In the genomic region with DNA sequence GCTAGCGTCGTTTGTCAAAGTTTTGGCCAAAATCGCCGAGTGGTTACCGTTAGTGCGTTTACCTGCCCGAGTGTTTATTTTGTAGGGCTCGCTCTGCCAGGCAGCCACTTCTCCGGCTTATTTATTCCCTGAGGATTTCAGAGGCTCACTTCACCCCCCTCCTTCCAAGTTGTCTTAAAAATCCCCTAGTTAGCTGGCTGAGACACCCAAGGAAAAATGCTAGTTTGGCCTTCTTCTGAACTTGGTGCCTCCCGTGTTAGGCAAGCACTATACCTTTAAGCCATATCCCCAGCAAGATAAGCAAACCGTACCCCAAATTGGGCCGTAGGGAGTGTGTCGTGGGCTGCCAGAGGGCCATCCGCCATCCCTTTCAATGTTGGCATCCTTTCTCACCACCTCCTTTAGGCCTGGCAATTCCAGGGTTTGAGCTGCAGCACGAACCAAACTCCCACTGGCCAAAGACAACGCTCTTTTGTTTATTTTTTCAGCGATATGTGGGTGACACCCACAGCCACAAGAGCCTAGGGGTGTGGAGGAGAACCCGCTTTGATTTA, we compare ENCODE assay signal across 8 mouse cellular contexts. TPM values are rescaled to one million over a fixed set of nuclear protein-coding genes. Genes with fewer than 3 reads are reported as not detected.
A peak's percentile ranks its signal among the peaks of the same experiment; 100 is the strongest.
DNase-seq lines count a peak whose midpoint lies in the region; ATAC-seq and TF ChIP-seq lines count a peak whose summit lies in the region.

No protein-coding gene starts in this region.

- 5% methylated on average over 18 of the region's 18 CpGs for WGBS in lung, postnatal 0 days
- WGBS in stomach, embryonic 14.5 days, result 2% methylated on average over 18 of the region's 18 CpGs

- H3K27ac ChIP-seq in lung, postnatal 0 days (ENCODE audit: low read length), result peak overlapping the region; percentile 71
- peak overlapping the region; percentile 75 for H3K27ac ChIP-seq in stomach, embryonic 14.5 days (ENCODE audit: low read length)

- DNase-seq in right cerebral cortex, adult 18-20 months, result peak; percentile 58
- no peak for DNase-seq in right cerebral cortex, postnatal 14 days
- DNase-seq in cerebellum, adult 8-10 months, result peak; percentile 38
- peak; percentile 48 to 54 for DNase-seq in frontal cortex, postnatal 36 days (ENCODE audit: low spot score in 2 of 2)
- peak; percentile 12 to 24 for DNase-seq in layer of hippocampus, adult 8-10 months (ENCODE audit: low spot score in 2 of 2)
- peak; percentile 50 for DNase-seq in lung, postnatal 0 days (ENCODE audit: low spot score)
- no peak for DNase-seq in thymus, postnatal 4 days

- H3K4me3 ChIP-seq in lung, postnatal 0 days (ENCODE audit: low read depth, low read length), result peak overlapping the region; percentile 68
- peak overlapping the region; percentile 97 for H3K4me3 ChIP-seq in stomach, embryonic 14.5 days (ENCODE audit: low read depth, low read length)

- ATAC-seq in lung, postnatal 0 days, result peak; percentile 40
- no peak for ATAC-seq in stomach, embryonic 14.5 days (ENCODE audit: insufficient number of reproducible peaks, insufficient read depth, low FRiP score, low read depth)

- H3K9ac ChIP-seq in lung, postnatal 0 days (replicated peaks; ENCODE audit: low read depth), result peak overlapping the region; percentile 45; the same call in 1 of the 2 replicates
- H3K9ac ChIP-seq in stomach, embryonic 14.5 days (replicated peaks; ENCODE audit: low read depth, low read length), result peak overlapping the region; percentile 38; the same call in 1 of the 2 replicates

- H3K27me3 ChIP-seq in lung, postnatal 0 days (replicated peaks; ENCODE audit: insufficient read depth, low read length), result no peaks in the 10 kb centered on the region
- H3K27me3 ChIP-seq in stomach, embryonic 14.5 days (ENCODE audit: control insufficient read depth, insufficient read depth, low read length), result no peaks in the 10 kb centered on the region

- H3K4me2 ChIP-seq in lung, postnatal 0 days (replicated peaks; ENCODE audit: low read depth, low read length), result peak overlapping the region; percentile 73
- H3K4me2 ChIP-seq in stomach, embryonic 14.5 days (replicated peaks; ENCODE audit: low read depth, low read length), result peak overlapping the region; percentile 69

- H3K4me1 ChIP-seq in lung, postnatal 0 days (ENCODE audit: insufficient read depth, low read depth, low read length), result peaks cover 6% of the 10 kb centered on the region; the same call in 1 of the 2 replicates
- peaks cover 13% of the 10 kb centered on the region for H3K4me1 ChIP-seq in stomach, embryonic 14.5 days (ENCODE audit: control insufficient read depth, insufficient read depth, low read length)

- no peaks in the 10 kb centered on the region for H3K36me3 ChIP-seq in lung, postnatal 0 days (ENCODE audit: insufficient read depth, low read length)
- H3K36me3 ChIP-seq in stomach, embryonic 14.5 days (ENCODE audit: control insufficient read depth, insufficient read depth, low read length), result no peaks in the 10 kb centered on the region

- TF ChIP-seq CTCF in lung, postnatal 0 days (IDR thresholded peaks at IDR 0.05), result no peak

- no peaks in the 10 kb centered on the region for H3K9me3 ChIP-seq in lung, postnatal 0 days (ENCODE audit: low read length)
- no peaks in the 10 kb centered on the region for H3K9me3 ChIP-seq in stomach, embryonic 14.5 days (ENCODE audit: control insufficient read depth, low read depth, low read length)

- TF ChIP-seq EP300 in lung, postnatal 0 days (IDR thresholded peaks at IDR 0.05), result peak; percentile 22; the same call in 1 of the 2 replicates

RNA-seq across cellular contexts. Expression of a gene that starts 0.4 kb away (rescaled TPM):
- not detected for total RNA-seq in layer of hippocampus, adult 8-10 months (2022)
- polyA plus RNA-seq in lung, postnatal 0 days (2015; fragmentation: Nextera tagmentation; extraction: Ambion mirVana), result 0.62 and 0.73 TPM in 2 replicates
- 1.9 and 2.0 TPM in 2 replicates for polyA plus RNA-seq in stomach, embryonic 14.5 days (2014; fragmentation: Nextera tagmentation; extraction: Ambion mirVana)

RNA-seq across cellular contexts. Expression of a gene that starts 0.5 kb away (rescaled TPM):
- total RNA-seq in layer of hippocampus, adult 8-10 months (2022), result 100 to 1,000 TPM; 201 to 206 (median 203) TPM
- polyA plus RNA-seq in lung, postnatal 0 days (2015; fragmentation: Nextera tagmentation; extraction: Ambion mirVana), result 145 and 157 TPM in 2 replicates
- polyA plus RNA-seq in stomach, embryonic 14.5 days (2014; fragmentation: Nextera tagmentation; extraction: Ambion mirVana), result 297 and 311 TPM in 2 replicates

RNA-seq across cellular contexts. Expression of a gene that starts 37.2 kb away (rescaled TPM):
- total RNA-seq in layer of hippocampus, adult 8-10 months (2022), result 1 to 10 TPM in 2 of 4 experiments, under 1 TPM in 2; 0.43 to 3.1 (median 1.3) TPM
- 32.2 and 33.2 TPM in 2 replicates for polyA plus RNA-seq in lung, postnatal 0 days (2015; fragmentation: Nextera tagmentation; extraction: Ambion mirVana)
- 2.6 and 2.8 TPM in 2 replicates for polyA plus RNA-seq in stomach, embryonic 14.5 days (2014; fragmentation: Nextera tagmentation; extraction: Ambion mirVana)

RNA-seq across cellular contexts. Expression of a gene that starts 45.2 kb away (rescaled TPM):
- 10 to 100 TPM; 42.4 to 47.5 (median 44.4) TPM for total RNA-seq in layer of hippocampus, adult 8-10 months (2022)
- 3.3 and 4.4 TPM in 2 replicates for polyA plus RNA-seq in lung, postnatal 0 days (2015; fragmentation: Nextera tagmentation; extraction: Ambion mirVana)
- polyA plus RNA-seq in stomach, embryonic 14.5 days (2014; fragmentation: Nextera tagmentation; extraction: Ambion mirVana), result 35.6 and 39.6 TPM in 2 replicates

Comparison
In these comparisons a context has a peak if more than half of its experiments do, and no peak if none do; other contexts are left out.
1. DNase-seq: peak in right cerebral cortex, adult 18-20 months (single experiment), cerebellum, adult 8-10 months (single experiment), frontal cortex, postnatal 36 days (2 of 2), layer of hippocampus, adult 8-10 months (2 of 2) and lung, postnatal 0 days (single experiment); none in right cerebral cortex, postnatal 14 days (single experiment) and thymus, postnatal 4 days (single experiment).